13 mouse cellular contexts compared by ENCODE assay signal in genomic region chr12:4501916-4502315, GRCm38 (mm10). TPM values are rescaled to one million over a fixed set of nuclear protein-coding genes. Genes with fewer than 3 reads are reported as not detected.
DNase-seq lines count a peak whose midpoint lies in the region; ATAC-seq and TF ChIP-seq lines count a peak whose summit lies in the region.
"Had no signal": no experiment of that assay in that cellular context is flagged by ENCODE, and none has a peak within 500 bp of the region (broad histone marks: within the 10 kb centered on the region; RNA-seq: fewer than 3 reads in every experiment).

No protein-coding gene starts in this region.

- 8% methylated on average over 3 of the region's 3 CpGs for WGBS in liver, embryonic 15.5 days (ENCODE audit: insufficient replicate concordance)
- 48% methylated on average over 3 of the region's 3 CpGs for WGBS in limb, embryonic 10.5 days

- peak; percentile 98 for ATAC-seq in G1E (ENCODE audit: extremely low read depth, insufficient number of reproducible peaks, low FRiP score, poor library complexity, severe bottlenecking)
- ATAC-seq in liver, embryonic 15.5 days (ENCODE audit: insufficient read depth), result peak; percentile 60
- ATAC-seq: midbrain, embryonic 16.5 days had no signal

- DNase-seq in G1E (ENCODE audit: low spot score) (peak; percentile 37), MEL-GATA-1-ER (ENCODE audit: extremely low read depth, low read depth) (peak; percentile 86)
- DNase-seq in layer of hippocampus, adult 9-10 months (ENCODE audit: low spot score), result peak; percentile 35
- DNase-seq in kidney, postnatal 25 days, result no peak
- DNase-seq in adrenal gland, adult (ENCODE audit: inconsistent age in 2 of 2, low spot score in 1 of 2), result no peak
- DNase-seq in limb, embryonic 10.5 days (ENCODE audit: low spot score), result no peak
- DNase-seq in lung, postnatal 14 days, result no peak
- DNase-seq: cerebellum, adult 9-10 months; heart, postnatal 36 days; kidney, adult 8-10 months; thymus, postnatal 36 days had no signal

- no peaks in the 10 kb centered on the region for H3K9me3 ChIP-seq in G1E (replicated peaks)
- no peaks in the 10 kb centered on the region for H3K9me3 ChIP-seq in liver, embryonic 15.5 days (replicated peaks)
- H3K9me3 ChIP-seq in limb, embryonic 10.5 days (replicated peaks), result no peaks in the 10 kb centered on the region

- H3K4me2 ChIP-seq in liver, embryonic 15.5 days, result no peak overlapping the region

- H3K27me3 ChIP-seq in G1E (ENCODE audit: insufficient read depth, low read length), result peaks cover 16% of the 10 kb centered on the region
- H3K27me3 ChIP-seq in liver, embryonic 15.5 days, result 0 out of 2 replicates have a peak, but pooled peaks cover 3% of the 10 kb centered on the region
- no peaks in the 10 kb centered on the region for H3K27me3 ChIP-seq in limb, embryonic 10.5 days (ENCODE audit: low read depth, poor library complexity, severe bottlenecking)

- H3K36me3 ChIP-seq in G1E (replicated peaks), result no peaks in the 10 kb centered on the region
- H3K36me3 ChIP-seq in liver, embryonic 15.5 days (replicated peaks), result no peaks in the 10 kb centered on the region
- no peaks in the 10 kb centered on the region for H3K36me3 ChIP-seq in limb, embryonic 10.5 days

- no peak for TF ChIP-seq CTCF in G1E (IDR thresholded peaks at IDR 0.05; ENCODE audit: low read depth, low read length)

- H3K27ac ChIP-seq in liver, embryonic 15.5 days (replicated peaks), result no peak overlapping the region
- no peak overlapping the region for H3K27ac ChIP-seq in limb, embryonic 10.5 days

- H3K4me1 ChIP-seq in G1E (ENCODE audit: insufficient read depth, low read depth, low read length), result peaks cover 43% of the 10 kb centered on the region
- peaks cover 12% of the 10 kb centered on the region for H3K4me1 ChIP-seq in liver, embryonic 15.5 days (replicated peaks)
- no peaks in the 10 kb centered on the region for H3K4me1 ChIP-seq in limb, embryonic 10.5 days

- no peak overlapping the region for H3K4me3 ChIP-seq in G1E (ENCODE audit: low read depth, low read length)
- H3K4me3 ChIP-seq in liver, embryonic 15.5 days (replicated peaks), result no peak overlapping the region
- H3K4me3 ChIP-seq in limb, embryonic 10.5 days, result no peak overlapping the region

- no peak overlapping the region for H3K9ac ChIP-seq in liver, embryonic 15.5 days

RNA-seq across cellular contexts. Expression of gene Ncoa1, which starts 24.9 kb away (rescaled TPM):
- 55.7 and 58.4 TPM in 2 replicates for total RNA-seq in G1E (2014; fragmentation: Nextera tagmentation)
- 12.3 and 12.6 TPM in 2 replicates for total RNA-seq in G1E (2017)
- polyA plus RNA-seq in G1E (2012), result 3.5 and 4.1 TPM in 2 replicates
- 1.3 and 1.5 TPM in 2 replicates for polyA plus RNA-seq in liver, embryonic 15.5 days (2015; fragmentation: Nextera tagmentation; extraction: Ambion mirVana)
- 1.3 and 3.3 TPM in 2 replicates for polyA plus RNA-seq in limb, embryonic 10.5 days (2016; fragmentation: Nextera tagmentation; extraction: Ambion mirVana)

Comparison
In these comparisons a context has a peak if more than half of its experiments do, and no peak if none do; other contexts are left out.
1. DNase-seq: peak in G1E (single experiment), MEL-GATA-1-ER (single experiment) and layer of hippocampus, adult 9-10 months (single experiment); none in kidney, postnatal 25 days (0 of 2), adrenal gland, adult (0 of 2), limb, embryonic 10.5 days (single experiment) and lung, postnatal 14 days (single experiment).